Mouse (Mus musculus) liver, embryonic 16.5 days (tissue): ENCODE measurements around the gene Mtm1. TPM values are rescaled to one million over a fixed set of nuclear protein-coding genes. Genes with fewer than 3 reads are reported as not detected.

Source experiments
- ATAC-seq: fragments of 200-750 bp; cut with Nextera tagmentation; 2 replicates; pipeline ENCODE4 v1.8.0; 2017; ENCODE audit warnings: low read depth, mild to moderate bottlenecking, moderate number of reproducible peaks, moderate library complexity
- H3K27ac ChIP-seq: fragments of 300-500 bp; sonication (generic); 2 replicates; pipeline ENCODE4 v1.5.1; 2014; ENCODE audit warnings: mild to moderate bottlenecking, low read length
- H3K27me3 ChIP-seq: fragments of 300-500 bp; sonication (generic); 2 replicates; pipeline ENCODE4 v1.6.1; 2014; ENCODE audit warnings: low read depth, low read length, mixed read lengths; ENCODE audit not compliant: control insufficient read depth, insufficient read depth
- H3K36me3 ChIP-seq: fragments of 300-500 bp; sonication (generic); 2 replicates; pipeline ENCODE4 v1.6.1; 2014; ENCODE audit warnings: mild to moderate bottlenecking; ENCODE audit not compliant: control insufficient read depth, insufficient read depth
- H3K4me1 ChIP-seq: fragments of 300-500 bp; sonication (generic); 2 replicates; pipeline ENCODE4 v1.6.1; 2014; ENCODE audit warnings: low read depth, low read length, mixed read lengths; ENCODE audit not compliant: control insufficient read depth
- H3K4me2 ChIP-seq: fragments of 300-500 bp; sonication (generic); 2 replicates; pipeline ENCODE4 v1.6.1; 2014; ENCODE audit warnings: low read depth, low read length, mixed read lengths
- H3K4me3 ChIP-seq: fragments of 300-500 bp; sonication (generic); 2 replicates; pipeline ENCODE4 v1.5.1; 2014; ENCODE audit warnings: low read depth, mild to moderate bottlenecking, low read length
- H3K9ac ChIP-seq: fragments of 300-500 bp; sonication (generic); 2 replicates; pipeline ENCODE4 v1.6.1; 2014; ENCODE audit warnings: low read depth, low read length
- H3K9me3 ChIP-seq: fragments of 300-500 bp; sonication (generic); replicated peaks from 2 replicates; pipeline ENCODE4 v1.6.1; 2016; ENCODE audit warnings: low read length; ENCODE audit not compliant: control insufficient read depth
- WGBS: fragments of 180-500 bp; shearing (Covaris S2); extraction: QIAGEN DNeasy Blood & Tissue Kit; methylation state at CpG from one replicate; pipeline ENCODE4 v1.1.7; 2014; ENCODE audit not compliant: insufficient replicate concordance; 5-methylcytosine and 5-hydroxymethylcytosine counted together
- polyA plus RNA-seq: library from polyadenylated mRNA; unstranded; fragments of >200 nt; fragmentation: Nextera tagmentation; extraction: Ambion mirVana; gene quantifications from 2 replicates; pipeline ENCODE4 v1.2.1, GENCODE M21; 2015

Mtm1 gene
- polyA plus RNA-seq, 1 experiment from 2014 or later: 4.4 TPM

DNA sequence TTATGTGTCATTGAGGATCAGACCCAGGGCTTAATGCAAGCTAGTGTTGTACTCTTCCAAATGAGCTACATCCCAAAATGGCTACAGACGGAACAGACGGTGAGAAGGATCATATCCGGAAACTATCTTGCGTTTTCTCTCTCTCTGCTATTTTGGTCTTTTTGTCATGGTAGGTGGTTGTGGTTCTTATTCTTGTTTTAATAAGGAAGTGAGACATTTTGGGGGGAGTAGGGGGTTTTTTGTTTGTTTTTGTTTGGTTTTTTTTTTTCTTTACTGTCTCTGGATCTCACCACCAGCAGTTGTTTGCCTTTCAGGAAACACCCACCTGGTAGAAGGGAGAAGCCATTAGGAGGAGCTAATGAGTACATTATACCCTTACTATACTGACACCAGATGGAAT, 50.3 kb downstream of the Mtm1 start:
- no peak overlapping the region for H3K4me2 ChIP-seq
- no peak overlapping the region for H3K4me3 ChIP-seq
- no peaks in the 10 kb centered on the region for H3K4me1 ChIP-seq
- no peak for ATAC-seq
- H3K27ac ChIP-seq: no peak overlapping the region
- no peak overlapping the region for H3K9ac ChIP-seq
- 84% methylated on average over 4 of the region's 4 CpGs for WGBS
- H3K9me3 ChIP-seq: no peaks in the 10 kb centered on the region
- no peaks in the 10 kb centered on the region for H3K36me3 ChIP-seq
- H3K27me3 ChIP-seq: no peaks in the 10 kb centered on the region

DNA sequence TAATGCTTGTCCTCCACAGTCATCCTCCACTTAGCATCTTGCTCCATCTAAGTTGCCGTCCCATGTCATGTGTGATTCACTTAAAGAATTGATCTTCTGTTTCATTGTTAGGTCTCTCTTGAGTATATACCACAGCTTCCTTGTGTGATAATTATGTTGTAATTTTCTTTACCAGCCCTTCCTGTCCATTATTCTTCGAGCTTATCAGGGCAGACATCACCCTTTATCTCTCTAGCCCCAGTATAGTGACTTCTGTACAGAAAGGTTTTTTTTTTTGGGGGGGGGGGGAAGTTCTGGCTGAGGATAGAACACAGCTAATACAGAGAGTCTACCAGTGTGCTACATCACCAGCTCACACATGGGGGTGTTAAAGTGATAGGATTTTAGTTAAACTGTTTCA, 53.7 kb downstream of the Mtm1 start:
- H3K4me2 ChIP-seq: no peak overlapping the region
- H3K9me3 ChIP-seq: no peaks in the 10 kb centered on the region
- H3K27me3 ChIP-seq: no peaks in the 10 kb centered on the region
- WGBS: 36% methylated on average over 2 of the region's 2 CpGs
- no peaks in the 10 kb centered on the region for H3K36me3 ChIP-seq
- no peak overlapping the region for H3K27ac ChIP-seq
- no peak overlapping the region for H3K9ac ChIP-seq
- no peak overlapping the region for H3K4me3 ChIP-seq
- ATAC-seq: no peak
- H3K4me1 ChIP-seq: no peaks in the 10 kb centered on the region

GRCm38 (mm10) chrX:71268972-71269371, 58.4 kb downstream of the Mtm1 start:
- no peak overlapping the region for H3K9ac ChIP-seq
- H3K27ac ChIP-seq: no peak overlapping the region
- H3K9me3 ChIP-seq: no peaks in the 10 kb centered on the region
- WGBS: 52% methylated on average over 1 of the region's 1 CpGs
- H3K27me3 ChIP-seq: no peaks in the 10 kb centered on the region
- no peaks in the 10 kb centered on the region for H3K36me3 ChIP-seq
- H3K4me2 ChIP-seq: no peak overlapping the region
- no peak overlapping the region for H3K4me3 ChIP-seq
- H3K4me1 ChIP-seq: no peaks in the 10 kb centered on the region
- ATAC-seq: no peak

DNA sequence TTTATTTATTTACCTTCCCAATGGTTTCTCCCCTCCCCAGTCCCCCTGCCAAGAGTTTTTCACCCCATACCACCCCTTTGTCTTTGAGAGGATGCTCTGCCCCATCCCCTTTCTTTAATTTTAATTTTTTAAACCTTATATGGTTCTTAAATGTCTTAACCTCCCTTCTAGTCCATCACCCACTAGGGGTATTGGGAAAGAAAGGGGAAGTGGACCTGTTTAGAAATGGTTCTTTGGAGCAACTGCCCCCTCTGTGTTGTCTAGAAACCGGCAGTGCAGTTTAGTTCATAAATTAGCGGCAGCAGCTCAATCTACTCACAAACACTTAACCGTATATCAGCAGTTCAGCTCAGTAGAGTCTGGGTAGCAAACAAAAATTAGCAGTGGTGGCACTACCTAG, 63.6 kb downstream of the Mtm1 start:
- Histone ChIP-seq H3K4me3 (no peak overlapping the region), H3K27ac (no peak overlapping the region; the same call in 1 of the 2 replicates), H3K4me2 (no peak overlapping the region), H3K9ac (no peak overlapping the region), H3K9me3 (no peaks in the 10 kb centered on the region), H3K27me3 (no peaks in the 10 kb centered on the region), H3K36me3 (no peaks in the 10 kb centered on the region), H3K4me1 (no peaks in the 10 kb centered on the region)
- ATAC-seq: no peak
- WGBS: 62% methylated on average over 3 of the region's 3 CpGs

DNA sequence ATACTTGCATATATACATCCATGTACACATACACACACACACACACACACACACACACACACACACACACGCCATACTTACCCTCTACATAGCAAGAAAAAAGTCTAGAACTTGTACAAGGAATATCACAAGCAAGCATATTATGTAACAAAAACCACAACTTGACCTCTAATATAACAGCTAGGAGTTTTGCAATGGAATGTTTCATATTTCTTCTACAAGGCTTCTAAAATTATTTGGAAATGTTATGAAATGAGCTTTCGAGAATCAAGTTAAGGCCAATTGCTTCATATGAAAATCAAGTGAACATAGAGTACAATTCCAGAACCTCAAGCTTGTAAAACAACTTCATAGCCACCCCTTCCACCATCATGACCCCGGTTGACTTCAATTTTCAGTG, 74.9 kb downstream of the Mtm1 start:
- no peaks in the 10 kb centered on the region for H3K9me3 ChIP-seq
- no peak for ATAC-seq
- H3K36me3 ChIP-seq: no peaks in the 10 kb centered on the region
- no peak overlapping the region for H3K27ac ChIP-seq
- H3K4me2 ChIP-seq: no peak overlapping the region
- H3K27me3 ChIP-seq: no peaks in the 10 kb centered on the region
- WGBS: 57% methylated on average over 3 of the region's 3 CpGs
- no peak overlapping the region for H3K4me3 ChIP-seq
- no peak overlapping the region for H3K9ac ChIP-seq
- H3K4me1 ChIP-seq: no peaks in the 10 kb centered on the region

- no peaks in the 10 kb centered on the region for H3K36me3 ChIP-seq
- H3K4me1 ChIP-seq: no peaks in the 10 kb centered on the region
- no peak overlapping the region for H3K27ac ChIP-seq
- no peak overlapping the region for H3K4me3 ChIP-seq
- H3K9me3 ChIP-seq: no peaks in the 10 kb centered on the region
- no peak overlapping the region for H3K4me2 ChIP-seq
- 73% methylated on average over 7 of the region's 7 CpGs for WGBS
- no peak overlapping the region for H3K9ac ChIP-seq
- ATAC-seq: no peak
- no peaks in the 10 kb centered on the region for H3K27me3 ChIP-seq
Observed at GRCm38 (mm10) chrX:71287088-71287487, 76.5 kb downstream of the Mtm1 start.

DNA sequence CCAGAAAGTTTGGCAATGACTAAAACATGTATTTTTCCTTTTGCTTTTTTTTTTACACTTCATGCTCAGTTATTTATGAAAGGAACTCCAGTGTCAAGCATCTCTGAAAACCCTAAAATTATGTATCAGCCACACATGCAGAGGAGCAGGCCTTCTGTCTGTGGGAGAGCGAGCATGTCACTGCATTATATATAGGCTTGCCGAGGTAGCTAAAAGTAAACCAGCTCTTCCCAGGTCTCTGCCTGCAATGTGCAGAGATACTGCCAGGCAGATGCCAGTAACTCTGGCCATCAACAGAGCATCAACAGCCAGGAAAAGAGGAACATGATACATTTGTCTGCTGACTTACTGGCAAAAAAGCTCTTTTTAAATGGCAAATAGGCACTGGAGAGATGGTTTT, 83.6 kb downstream of the Mtm1 start:
- ATAC-seq: no peak
- Histone ChIP-seq H3K4me2 (no peak overlapping the region), H3K9ac (no peak overlapping the region), H3K36me3 (no peaks in the 10 kb centered on the region), H3K9me3 (no peaks in the 10 kb centered on the region), H3K4me1 (no peaks in the 10 kb centered on the region), H3K27me3 (no peaks in the 10 kb centered on the region), H3K4me3 (no peak overlapping the region), H3K27ac (no peak overlapping the region)
- 82% methylated on average over 2 of the region's 2 CpGs for WGBS

DNA sequence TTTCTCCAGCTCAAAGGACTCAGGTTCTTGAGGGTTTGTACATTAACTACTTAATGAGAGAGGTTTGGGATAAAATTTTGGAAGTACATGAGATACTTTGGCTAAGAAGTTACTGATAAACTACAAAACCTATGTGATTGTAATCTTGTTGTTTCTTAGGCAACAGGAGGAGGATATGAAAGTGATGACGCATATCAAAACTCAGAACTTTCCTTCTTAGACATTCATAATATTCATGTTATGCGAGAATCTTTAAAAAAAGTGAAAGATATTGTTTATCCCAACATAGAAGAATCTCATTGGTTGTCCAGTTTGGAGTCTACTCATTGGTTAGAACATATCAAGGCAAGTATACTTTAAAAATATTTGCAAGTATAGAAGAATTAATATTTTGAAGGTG, 85.4 kb downstream of the Mtm1 start:
- Histone ChIP-seq H3K9ac (no peak overlapping the region), H3K27ac (no peak overlapping the region), H3K4me1 (no peaks in the 10 kb centered on the region), H3K9me3 (no peaks in the 10 kb centered on the region), H3K4me3 (no peak overlapping the region), H3K4me2 (no peak overlapping the region), H3K36me3 (no peaks in the 10 kb centered on the region), H3K27me3 (no peaks in the 10 kb centered on the region)
- no peak for ATAC-seq
- WGBS: 62% methylated on average over 2 of the region's 2 CpGs

DNA sequence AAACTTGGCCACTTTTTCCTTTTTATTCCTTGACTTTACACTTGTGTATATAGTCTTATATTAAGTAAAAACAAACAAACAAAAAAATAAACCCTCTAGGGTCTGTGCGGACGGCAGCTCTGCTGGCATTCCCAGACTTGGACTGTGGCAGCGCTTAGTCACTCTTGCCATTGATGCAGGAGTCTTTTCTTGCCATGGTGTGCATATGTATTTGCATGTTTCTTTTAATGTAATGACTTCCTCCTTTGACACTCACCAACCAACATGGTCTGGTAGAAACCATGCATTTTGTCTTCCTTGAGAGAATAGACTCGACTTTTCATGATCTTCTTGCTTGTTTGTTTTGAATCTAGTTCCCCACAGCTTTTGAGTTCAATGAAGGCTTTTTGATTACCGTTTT, 91.6 kb downstream of the Mtm1 start:
- no peaks in the 10 kb centered on the region for H3K27me3 ChIP-seq
- no peak overlapping the region for H3K9ac ChIP-seq
- H3K9me3 ChIP-seq: no peaks in the 10 kb centered on the region
- no peak overlapping the region for H3K27ac ChIP-seq
- H3K4me2 ChIP-seq: no peak overlapping the region
- no peak overlapping the region for H3K4me3 ChIP-seq
- no peak for ATAC-seq
- 71% methylated on average over 5 of the region's 5 CpGs for WGBS
- no peaks in the 10 kb centered on the region for H3K4me1 ChIP-seq
- H3K36me3 ChIP-seq: no peaks in the 10 kb centered on the region

DNA sequence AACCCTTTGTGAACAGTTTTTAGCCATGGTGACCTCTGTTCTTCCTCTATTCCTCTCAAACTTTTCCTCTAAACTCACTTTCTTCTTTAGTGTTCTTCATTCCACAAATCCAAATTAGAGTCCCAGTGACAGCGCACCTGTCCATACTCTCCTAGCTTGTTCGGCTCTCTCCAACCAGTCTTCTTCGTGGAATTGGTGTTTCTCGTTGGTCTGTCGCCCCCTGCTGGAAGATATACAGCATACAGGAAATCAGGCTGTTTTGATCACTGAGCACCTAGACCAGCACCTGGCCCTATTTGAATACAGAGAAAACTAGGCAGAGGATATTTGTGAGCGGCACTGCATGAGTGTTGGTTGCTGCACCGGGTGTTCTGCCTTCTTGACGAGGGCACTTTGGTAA, 100.7 kb downstream of the Mtm1 start:
- Histone ChIP-seq H3K27ac (no peak overlapping the region), H3K27me3 (no peaks in the 10 kb centered on the region), H3K36me3 (no peaks in the 10 kb centered on the region), H3K9me3 (no peaks in the 10 kb centered on the region), H3K4me2 (no peak overlapping the region), H3K4me1 (no peaks in the 10 kb centered on the region), H3K9ac (no peak overlapping the region), H3K4me3 (no peak overlapping the region)
- 35% methylated on average over 8 of the region's 8 CpGs for WGBS
- no peak for ATAC-seq
